Mouse (Mus musculus) small intestine, adult 2 months (tissue): ENCODE data around the gene Serping1. TPM values are rescaled to one million over a fixed set of nuclear protein-coding genes. Genes with fewer than 3 reads are reported as not detected.

Experiments used
- H3K27ac ChIP-seq: fragments of 200-500 bp; 2 replicates; pipeline ENCODE4 v1.5.1; 2012; ENCODE audit warnings: low read depth, low read length, control low read depth, inconsistent platforms; ENCODE audit not compliant: insufficient read depth
- H3K27me3 ChIP-seq: fragments of 200-500 bp; 2 replicates; pipeline ENCODE4 v1.6.1; 2012; ENCODE audit warnings: mild to moderate bottlenecking, moderate library complexity, low read length, inconsistent platforms; ENCODE audit not compliant: control insufficient read depth, insufficient read depth
- H3K36me3 ChIP-seq: fragments of 200-500 bp; 2 replicates; pipeline ENCODE4 v1.6.1; 2012; ENCODE audit warnings: mild to moderate bottlenecking, low read length, control low read depth, inconsistent platforms; ENCODE audit not compliant: control insufficient read depth, insufficient read depth
- H3K4me1 ChIP-seq: fragments of 200-500 bp; 2 replicates; pipeline ENCODE4 v1.6.1; 2012; ENCODE audit warnings: low read length, inconsistent platforms, mixed read lengths; ENCODE audit not compliant: control insufficient read depth, insufficient read depth, insufficient read length
- H3K4me3 ChIP-seq: fragments of 200-500 bp; 2 replicates; pipeline ENCODE4 v1.5.1; 2012; ENCODE audit warnings: low read depth, mild to moderate bottlenecking, control low read depth, inconsistent platforms, low read length, moderate library complexity
- CTCF ChIP-seq: fragments of 200-500 bp; IDR thresholded peaks from 2 replicates; pipeline ENCODE4 v1.5.1; 2012; ENCODE audit warnings: low read depth, mild to moderate bottlenecking, control low read depth, inconsistent platforms, low read length, moderate library complexity, mixed read lengths; ENCODE audit not compliant: insufficient replicate concordance, insufficient read length; ENCODE audit errors: extremely low read depth
- POLR2A ChIP-seq: fragments of 200-500 bp; IDR thresholded peaks from 2 replicates; pipeline ENCODE4 v1.6.1; 2012; ENCODE audit warnings: low read depth, mild to moderate bottlenecking, control low read depth, inconsistent platforms, low read length, moderate library complexity
- WGBS: fragments of 180-500 bp; shearing (Covaris S2); methylation state at CpG from one replicate; pipeline ENCODE4 v1.1.7; 2018; 5-methylcytosine and 5-hydroxymethylcytosine counted together
- polyA plus RNA-seq: library from polyadenylated mRNA; depleted of rRNA; stranded (reverse); fragments of >200 nt; gene quantifications from 2 replicates; pipeline ENCODE4 v1.2.3, GENCODE M21; 2012

Serping1 gene
- polyA plus RNA-seq, 1 experiment = 97.6 TPM

DNA sequence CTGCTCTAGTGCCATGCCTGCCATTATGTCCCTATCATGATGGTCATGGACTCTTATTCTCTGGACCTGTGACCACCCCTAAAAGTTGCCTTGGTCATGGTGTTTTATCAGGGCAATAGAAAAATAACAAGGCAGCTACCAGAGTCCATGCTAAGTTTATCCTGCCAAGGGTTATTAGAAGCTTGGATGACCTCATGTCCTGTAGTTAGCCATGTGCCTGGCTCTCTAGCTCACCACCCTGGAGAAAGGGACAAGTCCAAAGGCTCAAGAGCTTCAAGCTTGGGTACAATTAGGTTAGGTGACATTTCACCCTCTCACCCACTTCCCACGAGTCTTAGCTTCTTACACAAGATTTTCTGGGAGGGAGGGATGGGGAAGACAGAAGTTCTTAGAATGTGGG, 12.4 kb downstream of the Serping1 start:
- Histone ChIP-seq H3K4me1 (peaks cover 4% of the 10 kb centered on the region; the same call in 1 of the 2 replicates), H3K27ac (0 out of 2 replicates have a peak overlapping the region, but pooled peaks have one; percentile 53), H3K27me3 (no peaks in the 10 kb centered on the region), H3K36me3 (no peaks in the 10 kb centered on the region), H3K4me3 (no peak overlapping the region)
- 46% methylated on average over 1 of the region's 1 CpGs for WGBS
- TF ChIP-seq CTCF (no peak), POLR2A (no peak)

DNA sequence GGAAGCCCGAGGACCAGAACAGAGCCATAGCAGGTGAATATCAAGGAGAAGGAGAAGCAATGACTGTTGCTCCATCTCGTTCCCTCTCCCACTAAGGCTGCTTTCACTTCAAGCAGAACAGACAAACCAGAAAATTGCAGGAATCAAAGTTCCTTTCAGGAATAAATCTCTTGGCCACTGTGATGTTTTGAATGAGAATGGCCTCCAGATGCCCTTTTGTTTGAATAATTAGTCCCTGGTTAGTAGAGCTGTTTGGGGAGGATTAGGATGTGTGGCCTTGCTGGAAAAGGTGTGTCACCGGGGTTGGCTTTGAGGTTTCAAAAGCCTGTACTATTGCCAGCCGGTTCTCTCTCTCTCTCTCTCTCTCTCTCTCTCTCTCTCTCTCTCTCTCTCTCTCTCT, 12.9 kb downstream of the Serping1 start:
- peak overlapping the region; percentile 53; the same call in 1 of the 2 replicates for H3K27ac ChIP-seq
- no peaks in the 10 kb centered on the region for H3K27me3 ChIP-seq

DNA sequence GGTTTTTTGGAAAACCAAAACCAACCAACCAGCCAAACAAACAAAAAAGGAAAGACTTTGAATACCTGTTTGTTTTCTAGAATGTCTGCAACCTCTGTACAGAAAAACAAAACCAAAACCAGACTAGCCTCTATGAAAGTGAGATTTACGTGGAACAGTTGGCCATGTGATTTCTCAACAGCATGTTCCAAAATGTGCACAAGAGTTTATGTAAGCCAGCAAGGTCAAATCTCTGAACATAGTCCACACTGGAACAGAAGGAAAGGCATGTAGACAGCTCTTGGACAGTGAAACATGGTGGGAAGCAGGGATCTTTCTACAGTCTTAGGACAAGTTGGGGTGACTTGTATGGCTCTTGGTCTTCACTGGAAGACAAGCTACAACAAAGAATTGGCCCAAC, 13.4 kb downstream of the Serping1 start:
- 47% methylated on average over 1 of the region's 1 CpGs for WGBS
- peaks cover 9% of the 10 kb centered on the region; the same call in 1 of the 2 replicates for H3K4me1 ChIP-seq
- no peak overlapping the region for H3K4me3 ChIP-seq
- H3K27me3 ChIP-seq = no peaks in the 10 kb centered on the region
- no peak for TF ChIP-seq CTCF
- TF ChIP-seq POLR2A = no peak
- peak overlapping the region; percentile 53; the same call in 1 of the 2 replicates for H3K27ac ChIP-seq
- H3K36me3 ChIP-seq = no peaks in the 10 kb centered on the region

More for the DNA sequence above, 12.9 kb downstream of the Serping1 start:
- peaks cover 6% of the 10 kb centered on the region; the same call in 1 of the 2 replicates for H3K4me1 ChIP-seq
- WGBS = 45% methylated on average over 4 of the region's 4 CpGs
- no peak overlapping the region for H3K4me3 ChIP-seq
- no peak for TF ChIP-seq POLR2A
- TF ChIP-seq CTCF = no peak
- H3K36me3 ChIP-seq = no peaks in the 10 kb centered on the region

DNA sequence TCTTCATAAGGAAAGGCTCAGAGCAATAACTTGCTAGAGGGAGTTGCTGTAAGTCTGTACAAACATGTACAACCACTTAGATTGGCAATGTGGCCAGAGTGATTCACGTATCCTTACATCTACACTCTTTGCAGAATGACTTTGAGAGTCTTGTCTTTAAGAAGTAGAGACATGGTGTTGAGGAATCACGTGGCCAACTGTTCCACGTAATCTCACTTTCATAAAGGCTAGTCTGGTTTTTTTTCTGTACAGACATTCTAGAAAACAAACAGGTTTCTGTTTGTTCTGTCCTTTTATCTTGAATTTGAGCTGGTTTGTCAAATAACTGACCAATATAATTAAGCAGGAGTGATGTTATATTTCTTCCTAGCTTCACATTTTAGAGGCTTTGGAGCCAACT, 13.9 kb downstream of the Serping1 start:
- no peak for TF ChIP-seq POLR2A
- no peak for TF ChIP-seq CTCF
- H3K4me1 ChIP-seq = peaks cover 12% of the 10 kb centered on the region; the same call in 1 of the 2 replicates
- no peak overlapping the region for H3K4me3 ChIP-seq
- no peak overlapping the region for H3K27ac ChIP-seq
- H3K36me3 ChIP-seq = no peaks in the 10 kb centered on the region
- WGBS = 67% methylated on average over 3 of the region's 3 CpGs
- no peaks in the 10 kb centered on the region for H3K27me3 ChIP-seq

DNA sequence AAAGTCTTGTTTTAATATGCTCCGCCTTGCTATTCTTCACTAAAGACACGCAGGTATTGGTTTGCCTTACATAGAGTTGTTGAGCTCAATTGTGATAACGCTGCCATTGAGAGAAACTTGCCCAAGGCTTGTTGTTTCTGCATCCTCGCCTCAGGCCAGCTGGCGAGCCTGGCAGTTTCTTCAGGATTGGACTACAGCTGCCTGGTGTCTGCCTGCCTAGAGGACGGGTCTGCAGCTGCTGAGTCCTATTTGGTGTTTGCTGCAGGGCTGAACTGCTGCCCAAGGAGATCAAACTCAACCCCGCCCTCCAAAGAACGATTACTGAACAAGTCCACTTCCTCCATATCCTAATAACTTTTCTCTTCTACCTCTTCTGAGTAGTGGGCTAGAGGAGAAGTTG, 14.5 kb downstream of the Serping1 start:
- H3K4me1 ChIP-seq = peaks cover 12% of the 10 kb centered on the region; the same call in 1 of the 2 replicates
- no peaks in the 10 kb centered on the region for H3K36me3 ChIP-seq
- H3K27me3 ChIP-seq = no peaks in the 10 kb centered on the region
- H3K4me3 ChIP-seq = no peak overlapping the region
- H3K27ac ChIP-seq = no peak overlapping the region
- 44% methylated on average over 8 of the region's 8 CpGs for WGBS
- TF ChIP-seq CTCF = no peak
- no peak for TF ChIP-seq POLR2A

DNA sequence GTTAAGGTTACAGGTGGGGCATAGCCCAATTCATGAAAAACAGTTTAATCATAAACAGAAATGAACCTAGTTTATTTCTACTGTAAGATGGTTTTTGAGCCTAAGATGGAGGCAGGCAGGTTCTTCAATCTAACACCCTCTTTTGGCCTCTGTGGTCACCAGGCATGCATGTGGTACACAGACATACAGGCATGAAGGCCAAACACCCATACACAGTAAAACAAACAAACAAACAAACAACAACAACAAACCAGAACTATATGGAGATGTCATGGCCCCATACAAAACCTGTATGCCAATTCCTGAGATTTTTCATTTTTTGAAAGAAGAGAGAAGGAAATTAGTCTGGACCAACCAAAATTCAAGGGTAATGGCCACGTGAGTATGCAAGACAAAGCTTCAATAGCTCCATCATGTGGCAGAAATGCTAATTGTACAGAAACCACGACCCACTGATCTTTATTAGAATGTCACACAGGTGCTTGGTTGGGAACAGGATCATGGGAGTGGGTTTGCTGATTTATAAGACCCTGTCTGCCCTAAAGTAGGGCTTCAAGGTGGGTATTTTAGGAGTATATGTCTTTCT, 16.6 kb downstream of the Serping1 start:
- no peaks in the 10 kb centered on the region for H3K27me3 ChIP-seq
- TF ChIP-seq POLR2A (no peak), CTCF (no peak)
- H3K4me3 ChIP-seq = no peak overlapping the region
- no peaks in the 10 kb centered on the region for H3K36me3 ChIP-seq
- 2% methylated on average over 2 of the region's 2 CpGs for WGBS
- no peak overlapping the region for H3K27ac ChIP-seq
- peaks cover 12% of the 10 kb centered on the region; the same call in 1 of the 2 replicates for H3K4me1 ChIP-seq

DNA sequence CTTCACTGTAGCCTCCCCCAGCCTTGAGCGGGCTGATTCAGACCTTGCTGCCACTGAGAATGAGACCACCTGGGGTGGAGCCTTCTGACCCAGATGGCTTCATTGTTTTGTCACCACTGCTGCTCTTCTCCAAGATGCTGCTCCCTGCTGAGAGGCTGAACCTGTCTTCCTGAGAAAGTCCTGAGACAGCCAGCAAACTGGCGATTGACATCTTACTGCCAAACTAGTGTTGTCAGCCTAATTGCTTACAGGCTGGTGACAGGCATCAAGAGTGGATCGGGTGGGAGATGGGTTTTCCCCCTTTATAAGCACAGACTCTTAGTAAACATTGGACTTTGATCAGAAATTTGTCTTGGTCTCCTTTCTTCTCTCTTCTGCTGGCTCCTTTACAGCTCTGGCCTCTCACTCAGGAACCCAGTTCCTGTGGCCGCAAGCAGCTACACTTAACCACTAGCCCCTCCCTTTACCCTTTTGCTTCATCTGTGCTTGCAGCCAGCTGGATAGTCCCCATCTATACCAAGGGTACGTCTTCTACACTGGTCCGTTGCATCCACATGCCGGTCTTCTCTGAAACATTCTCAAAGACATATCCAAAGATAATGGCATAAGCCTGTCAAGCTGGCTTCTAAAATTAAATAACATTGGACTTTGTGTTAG, 18.1 kb downstream of the Serping1 start:
- Histone ChIP-seq H3K36me3 (no peaks in the 10 kb centered on the region), H3K27ac (0 out of 2 replicates have a peak overlapping the region, but pooled peaks have one; percentile 28), H3K4me3 (no peak overlapping the region), H3K4me1 (peaks cover 12% of the 10 kb centered on the region; the same call in 1 of the 2 replicates), H3K27me3 (no peaks in the 10 kb centered on the region)
- WGBS = 74% methylated on average over 7 of the region's 7 CpGs
- TF ChIP-seq POLR2A = no peak
- no peak for TF ChIP-seq CTCF
